Mouse (Mus musculus): Measurements from ENCODE around the gene D930048N14Rik. TPM values are rescaled to one million over a fixed set of nuclear protein-coding genes. Genes with fewer than 3 reads are reported as not detected.
"Not testable (repeated sequence)": the region's sequence is repeated elsewhere in the genome, so short reads cannot be mapped to it uniquely, and the experiment has no call there.

The D930048N14Rik gene
- polyA plus RNA-seq, 1 experiment from 2014 or later, result 5.9 TPM

DNA sequence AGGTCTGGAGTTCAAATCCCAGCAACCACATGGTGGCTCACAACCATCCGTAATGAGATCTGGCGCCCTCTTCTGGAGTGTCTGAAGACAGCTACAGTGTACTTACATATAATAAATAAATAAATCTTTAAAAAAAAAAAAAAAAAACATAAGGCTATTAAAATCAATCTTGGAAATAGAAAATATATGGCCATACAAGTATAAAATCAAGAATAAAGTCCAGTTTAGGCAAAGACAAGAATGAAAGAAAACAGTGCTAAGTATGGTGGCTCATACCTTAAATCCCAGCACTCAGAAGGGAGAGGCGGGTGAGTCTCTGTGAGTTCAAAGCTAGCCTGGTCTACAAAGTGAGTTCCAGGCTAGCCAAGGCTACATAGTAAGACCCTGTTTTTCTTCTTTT lies 39.8 kb downstream of the D930048N14Rik start:
- not testable (repeated sequence) for H3K4me3 ChIP-seq (replicated peaks; ENCODE audit: low read length); H3K9ac ChIP-seq (ENCODE audit: low read length); H3K27me3 ChIP-seq (ENCODE audit: control insufficient read depth, insufficient read depth, low read length); H3K36me3 ChIP-seq (ENCODE audit: control insufficient read depth, insufficient read depth, low read length); H3K4me1 ChIP-seq (ENCODE audit: control insufficient read depth, insufficient read depth, low read length); ATAC-seq (ENCODE audit: insufficient read depth, low FRiP score); H3K4me2 ChIP-seq (ENCODE audit: low read depth, low read length); H3K9me3 ChIP-seq (replicated peaks; ENCODE audit: control insufficient read depth, low read length); H3K27ac ChIP-seq (ENCODE audit: low read length)
- WGBS, result 90% methylated on average over 1 of the region's 3 CpGs

DNA sequence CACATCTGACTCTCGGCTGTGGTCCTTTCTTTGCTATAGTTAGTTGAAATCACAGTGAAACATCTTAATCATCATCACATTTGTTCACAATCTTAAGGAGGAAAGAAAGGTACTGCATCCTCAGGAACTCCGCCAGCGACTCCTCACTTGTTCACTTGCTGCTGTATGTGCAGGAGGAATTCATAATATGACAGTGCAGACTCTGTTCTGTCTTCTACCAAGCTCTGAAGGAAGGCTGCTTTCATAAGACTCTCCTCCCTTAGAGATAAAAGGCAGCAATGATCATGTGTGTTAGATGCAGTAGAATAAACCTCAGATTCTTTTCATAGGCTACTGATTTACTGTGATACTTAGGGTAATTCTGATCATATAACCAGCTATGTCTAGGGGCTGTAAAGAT lies 44.2 kb downstream of the D930048N14Rik start:
- H3K4me2 ChIP-seq (ENCODE audit: low read depth, low read length), result no peak overlapping the region
- no peak overlapping the region for H3K4me3 ChIP-seq (replicated peaks; ENCODE audit: low read length)
- WGBS, result 96% methylated on average over 3 of the region's 3 CpGs
- no peaks in the 10 kb centered on the region for H3K27me3 ChIP-seq (ENCODE audit: control insufficient read depth, insufficient read depth, low read length)
- no peaks in the 10 kb centered on the region for H3K4me1 ChIP-seq (ENCODE audit: control insufficient read depth, insufficient read depth, low read length)
- no peaks in the 10 kb centered on the region for H3K9me3 ChIP-seq (replicated peaks; ENCODE audit: control insufficient read depth, low read length)
- H3K27ac ChIP-seq (ENCODE audit: low read length), result no peak overlapping the region
- no peak overlapping the region for H3K9ac ChIP-seq (ENCODE audit: low read length)
- ATAC-seq (ENCODE audit: insufficient read depth, low FRiP score), result no peak
- H3K36me3 ChIP-seq (ENCODE audit: control insufficient read depth, insufficient read depth, low read length), result peaks cover 19% of the 10 kb centered on the region

DNA sequence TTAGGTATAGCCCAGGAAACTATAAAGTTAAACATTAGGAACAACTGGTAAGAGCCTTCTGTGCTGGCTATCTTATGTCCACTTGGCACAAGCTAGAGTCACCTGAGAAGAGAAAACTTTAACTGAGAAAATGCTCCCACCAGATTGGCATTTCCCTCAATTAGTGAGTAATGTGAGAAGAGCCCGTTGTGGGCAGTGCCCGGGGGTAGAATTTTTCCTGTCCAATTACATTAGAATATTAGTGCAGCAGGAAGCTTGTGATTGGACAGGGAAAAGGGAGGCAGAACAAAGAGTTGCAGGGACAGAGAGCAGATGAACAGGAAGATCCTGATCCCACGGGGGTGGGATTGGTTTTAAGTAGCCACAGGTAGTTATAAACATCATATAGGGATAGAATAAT lies 52.1 kb downstream of the D930048N14Rik start:
- Histone ChIP-seq H3K27ac (ENCODE audit: low read length) (no peak overlapping the region), H3K4me3 (replicated peaks; ENCODE audit: low read length) (no peak overlapping the region), H3K4me2 (ENCODE audit: low read depth, low read length) (no peak overlapping the region), H3K27me3 (ENCODE audit: control insufficient read depth, insufficient read depth, low read length) (no peaks in the 10 kb centered on the region), H3K4me1 (ENCODE audit: control insufficient read depth, insufficient read depth, low read length) (no peaks in the 10 kb centered on the region), H3K36me3 (ENCODE audit: control insufficient read depth, insufficient read depth, low read length) (peaks cover 19% of the 10 kb centered on the region), H3K9ac (ENCODE audit: low read length) (no peak overlapping the region), H3K9me3 (replicated peaks; ENCODE audit: control insufficient read depth, low read length) (no peaks in the 10 kb centered on the region)
- 82% methylated on average over 3 of the region's 3 CpGs for WGBS
- no peak for ATAC-seq (ENCODE audit: insufficient read depth, low FRiP score)

DNA sequence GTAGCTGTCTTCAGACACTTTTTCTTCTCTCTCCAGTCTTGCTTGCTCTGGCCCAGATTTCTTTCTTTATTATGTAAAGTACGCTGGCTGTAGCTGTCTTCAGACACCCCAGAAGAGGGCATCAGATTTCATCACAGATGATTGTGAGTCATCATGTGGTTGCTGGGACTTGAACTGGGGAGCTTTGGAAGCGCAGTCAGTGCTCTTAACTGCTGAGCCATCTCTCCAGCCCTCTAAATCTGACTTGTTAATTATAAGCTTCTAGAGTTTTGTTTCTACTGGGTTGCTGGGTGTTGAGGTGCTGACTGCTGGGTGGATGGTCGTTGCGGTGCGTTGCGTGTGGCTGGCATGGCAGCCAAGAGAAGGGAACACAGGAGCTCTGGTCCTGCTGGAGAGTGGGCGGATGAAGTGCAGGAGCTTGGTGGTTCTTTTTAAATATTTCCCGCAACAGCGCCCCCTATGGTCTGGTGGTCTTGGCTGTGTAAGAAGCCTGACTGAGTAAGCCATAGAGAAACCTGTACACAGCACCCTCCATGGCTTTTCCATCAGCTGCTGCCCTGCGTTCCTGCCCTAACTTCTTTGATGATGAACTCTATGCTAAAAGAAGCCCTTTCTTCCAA lies 52.7 kb downstream of the D930048N14Rik start:
- no peak overlapping the region for H3K4me2 ChIP-seq (ENCODE audit: low read depth, low read length)
- H3K4me3 ChIP-seq (replicated peaks; ENCODE audit: low read length), result no peak overlapping the region
- H3K27me3 ChIP-seq (ENCODE audit: control insufficient read depth, insufficient read depth, low read length), result no peaks in the 10 kb centered on the region
- no peak overlapping the region for H3K27ac ChIP-seq (ENCODE audit: low read length)
- no peak for ATAC-seq (ENCODE audit: insufficient read depth, low FRiP score)
- H3K9ac ChIP-seq (ENCODE audit: low read length), result no peak overlapping the region
- 69% methylated on average over 10 of the region's 10 CpGs for WGBS
- H3K9me3 ChIP-seq (replicated peaks; ENCODE audit: control insufficient read depth, low read length), result no peaks in the 10 kb centered on the region
- peaks cover 17% of the 10 kb centered on the region for H3K36me3 ChIP-seq (ENCODE audit: control insufficient read depth, insufficient read depth, low read length)
- H3K4me1 ChIP-seq (ENCODE audit: control insufficient read depth, insufficient read depth, low read length), result no peaks in the 10 kb centered on the region

DNA sequence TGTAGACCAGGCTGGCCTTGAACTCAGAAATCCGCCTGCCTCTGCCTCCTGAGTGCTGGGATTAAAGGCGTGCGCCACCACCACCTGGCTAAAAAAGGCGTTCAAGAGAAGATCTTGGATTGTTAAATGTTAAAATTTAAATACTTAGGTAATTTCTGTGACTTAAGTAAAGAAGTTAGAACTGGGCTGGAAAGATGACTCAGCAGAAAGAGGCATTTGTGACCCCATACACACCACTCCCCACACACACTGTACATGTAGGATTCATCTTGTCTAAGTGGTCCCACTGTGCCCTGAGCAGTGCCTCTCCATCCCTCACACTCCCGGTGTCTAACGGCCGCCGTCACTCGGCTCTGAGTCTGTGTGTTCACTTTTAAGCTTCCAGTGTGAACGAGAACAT lies 55.7 kb downstream of the D930048N14Rik start:
- Histone ChIP-seq H3K9me3 (replicated peaks; ENCODE audit: control insufficient read depth, low read length) (no peaks in the 10 kb centered on the region), H3K4me2 (ENCODE audit: low read depth, low read length) (no peak overlapping the region), H3K36me3 (ENCODE audit: control insufficient read depth, insufficient read depth, low read length) (peaks cover 13% of the 10 kb centered on the region), H3K27ac (ENCODE audit: low read length) (no peak overlapping the region), H3K4me3 (replicated peaks; ENCODE audit: low read length) (no peak overlapping the region), H3K4me1 (ENCODE audit: control insufficient read depth, insufficient read depth, low read length) (no peaks in the 10 kb centered on the region), H3K27me3 (ENCODE audit: control insufficient read depth, insufficient read depth, low read length) (no peaks in the 10 kb centered on the region), H3K9ac (ENCODE audit: low read length) (no peak overlapping the region)
- 94% methylated on average over 10 of the region's 10 CpGs for WGBS
- no peak for ATAC-seq (ENCODE audit: insufficient read depth, low FRiP score)

DNA sequence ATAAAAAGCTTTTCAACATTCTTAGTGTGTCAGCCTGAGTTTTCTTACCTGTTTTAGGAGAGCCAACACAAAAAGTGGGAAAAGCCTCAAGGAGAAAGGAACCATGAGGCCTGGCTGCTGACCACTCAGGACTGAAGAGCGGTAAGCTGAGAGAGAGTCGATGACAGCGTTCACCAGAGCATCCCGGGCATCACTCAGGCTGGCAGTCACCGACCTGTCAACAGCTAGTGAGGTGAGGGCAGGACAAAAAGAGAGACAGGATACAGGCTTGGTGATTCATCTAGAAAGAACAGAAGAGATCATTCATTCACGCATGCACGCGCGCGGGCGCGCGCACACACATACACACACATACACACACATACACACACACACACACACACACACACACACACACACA lies 56.3 kb downstream of the D930048N14Rik start:
- no peak overlapping the region for H3K4me2 ChIP-seq (ENCODE audit: low read depth, low read length)
- H3K9me3 ChIP-seq (replicated peaks; ENCODE audit: control insufficient read depth, low read length), result no peaks in the 10 kb centered on the region
- H3K4me1 ChIP-seq (ENCODE audit: control insufficient read depth, insufficient read depth, low read length), result no peaks in the 10 kb centered on the region
- H3K36me3 ChIP-seq (ENCODE audit: control insufficient read depth, insufficient read depth, low read length), result peaks cover 17% of the 10 kb centered on the region
- no peak overlapping the region for H3K4me3 ChIP-seq (replicated peaks; ENCODE audit: low read length)
- 96% methylated on average over 12 of the region's 13 CpGs for WGBS
- no peak overlapping the region for H3K27ac ChIP-seq (ENCODE audit: low read length)
- H3K9ac ChIP-seq (ENCODE audit: low read length), result no peak overlapping the region
- no peaks in the 10 kb centered on the region for H3K27me3 ChIP-seq (ENCODE audit: control insufficient read depth, insufficient read depth, low read length)
- no peak for ATAC-seq (ENCODE audit: insufficient read depth, low FRiP score)

Other genes with a start within 250 kb of the D930048N14Rik start
- 19.6 and 20.1 TPM in 2 replicates for gene Phykpl, start 66.2 kb upstream of the D930048N14Rik start, polyA plus RNA-seq (2015; fragmentation: Nextera tagmentation; extraction: Ambion mirVana)
- gene Hnrnpab, start 44.1 kb upstream of the D930048N14Rik start, polyA plus RNA-seq (2015; fragmentation: Nextera tagmentation; extraction: Ambion mirVana), result 201 and 238 TPM in 2 replicates
- 133 and 138 TPM in 2 replicates for gene Nhp2, start 31.2 kb upstream of the D930048N14Rik start, polyA plus RNA-seq (2015; fragmentation: Nextera tagmentation; extraction: Ambion mirVana)
- gene Rmnd5b, start 15.1 kb upstream of the D930048N14Rik start, polyA plus RNA-seq (2015; fragmentation: Nextera tagmentation; extraction: Ambion mirVana), result 40.0 and 41.3 TPM in 2 replicates
- gene N4bp3, start 112 bp upstream of the D930048N14Rik start, polyA plus RNA-seq (2015; fragmentation: Nextera tagmentation; extraction: Ambion mirVana), result 20.7 and 21.0 TPM in 2 replicates
- gene 0610009B22Rik, start 37.9 kb downstream of the D930048N14Rik start, polyA plus RNA-seq (2015; fragmentation: Nextera tagmentation; extraction: Ambion mirVana), result 89.5 and 93.1 TPM in 2 replicates
- gene Sec24a, start 112.7 kb downstream of the D930048N14Rik start, polyA plus RNA-seq (2015; fragmentation: Nextera tagmentation; extraction: Ambion mirVana), result 15.9 and 16.5 TPM in 2 replicates
- 125 and 126 TPM in 2 replicates for gene Sar1b, start 112.7 kb downstream of the D930048N14Rik start, polyA plus RNA-seq (2015; fragmentation: Nextera tagmentation; extraction: Ambion mirVana)
- gene Jade2, start 206.7 kb downstream of the D930048N14Rik start, polyA plus RNA-seq (2015; fragmentation: Nextera tagmentation; extraction: Ambion mirVana), result 1.7 and 1.8 TPM in 2 replicates

Data from stomach, embryonic 16.5 days (tissue).